Mouse (Mus musculus) left cerebral cortex, postnatal 4 days (tissue): ENCODE results near the gene Kctd2. TPM values are rescaled to one million over a fixed set of nuclear protein-coding genes. Genes with fewer than 3 reads are reported as not detected.
"Not testable (repeated sequence)": the region's sequence is repeated elsewhere in the genome, so short reads cannot be mapped to it uniquely, and the experiment has no call there.

Source experiments
- DNase-seq: peaks from one replicate; pipeline ENCODE4 v3.0.0-alpha.2; 2022
- intact Hi-C: fragments of 180-260 bp; cut with DNase I; formaldehyde crosslinking; loops from one replicate; pipeline ENCODE4 v1.15.1; 2025
- microRNA-seq: library from miRNA; unstranded; fragments of <30 nt; microRNA quantifications from one replicate; pipeline ENCODE4 v1.2.0, GENCODE M21; 2022
- total RNA-seq, 2 experiments: library from RNA; stranded (reverse); gene quantifications; 2 replicates each; pipeline ENCODE4 v1.2.3; 2021

Kctd2 gene
- total RNA-seq, 2 experiments from 2014 or later = 47.7 to 52.9 TPM

DNA sequence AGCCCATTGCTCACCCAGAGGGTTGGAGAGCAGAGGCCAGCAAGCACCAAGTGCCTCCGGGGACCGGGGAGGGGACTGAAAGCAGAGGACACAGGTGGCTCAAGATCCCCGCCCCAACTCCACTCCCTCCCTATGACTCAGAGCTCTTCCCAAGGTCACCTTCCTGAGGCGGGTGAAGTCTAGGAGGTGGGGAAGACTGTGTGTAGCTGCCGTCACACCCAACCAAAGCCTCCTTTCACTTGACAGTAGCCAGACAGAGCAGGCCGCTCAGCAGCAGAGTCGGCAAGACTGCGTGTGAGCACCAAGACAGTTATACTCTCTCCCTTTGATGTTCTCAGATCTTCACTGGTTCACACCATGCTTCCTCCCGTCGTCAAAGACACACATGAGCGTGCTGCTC lies 43.5 kb downstream of the Kctd2 start:
- intact Hi-C loops = no loop called here
- no peak for DNase-seq

GRCm38 (mm10) chr11:115464851-115465250 lies 44.9 kb downstream of the Kctd2 start:
- DNase-seq = no peak
- intact Hi-C loops = no loop called here

- DNase-seq = no peak
- intact Hi-C loops = loop anchor here (2.0 kb wide), 1 partner anchor 14 kb away; no protein-coding TSS in a partner anchor
Observed at GRCm38 (mm10) chr11:115467217-115467618, 47.3 kb downstream of the Kctd2 start.

DNA sequence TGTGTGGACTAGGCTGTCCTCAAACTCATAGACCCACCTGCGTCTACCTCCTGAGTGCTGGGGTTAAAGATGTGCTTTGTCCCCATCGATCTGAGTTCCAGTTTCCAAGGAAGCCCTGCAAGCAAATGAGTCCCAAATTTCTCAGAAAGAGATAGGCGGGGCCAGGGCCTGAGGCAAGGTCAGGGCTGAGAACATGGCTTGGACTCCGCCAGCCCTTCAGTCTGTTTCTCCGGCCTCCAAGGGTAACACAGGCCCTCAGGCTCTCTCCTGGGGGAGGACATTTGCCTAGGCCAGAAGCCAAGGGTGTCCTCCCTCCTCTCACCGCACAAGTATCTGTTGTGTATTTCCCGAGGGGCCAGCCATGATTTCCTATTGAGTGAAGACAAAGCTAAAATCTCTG lies 52.3 kb downstream of the Kctd2 start:
- intact Hi-C loops = loop anchor here (5.0 kb wide), 2 partner anchors 45 to 115 kb away; no protein-coding TSS in a partner anchor
- DNase-seq = no peak

GRCm38 (mm10) chr11:115473626-115474275 lies 53.8 kb downstream of the Kctd2 start:
- intact Hi-C loops = loop anchor here (5.0 kb wide), 2 partner anchors 46 to 116 kb away; no protein-coding TSS in a partner anchor
- DNase-seq = peak; percentile 93

GRCm38 (mm10) chr11:115475025-115475757 lies 55.3 kb downstream of the Kctd2 start, which contains the start of gene Armc7:
Armc7 (plus strand) TSS chr11:115475667.
- intact Hi-C loops = no loop called here
- peak; percentile 94 for DNase-seq

DNA sequence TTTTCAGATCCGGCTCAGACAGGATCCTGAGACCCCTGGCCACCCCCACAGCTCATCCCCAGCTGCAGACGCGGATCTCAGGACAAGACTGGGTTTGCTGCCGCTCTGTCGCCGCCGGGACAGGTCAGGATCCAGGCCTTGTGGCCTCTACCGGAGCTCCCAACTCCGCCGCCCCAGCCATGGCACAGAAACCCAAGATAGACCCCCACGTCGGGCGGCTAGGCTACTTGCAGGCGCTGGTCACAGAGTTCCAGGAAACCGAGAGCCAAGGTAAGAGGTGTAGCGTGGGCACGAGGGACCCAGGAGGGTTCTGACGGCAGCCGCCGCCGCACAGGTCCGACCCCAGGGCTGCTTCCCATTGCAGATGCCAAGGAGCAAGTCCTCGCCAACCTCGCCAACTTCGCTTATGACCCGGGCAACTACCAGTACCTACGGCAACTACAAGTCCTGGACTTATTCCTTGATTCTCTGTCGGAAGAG lies 55.9 kb downstream of the Kctd2 start:
- intact Hi-C loops = no loop called here
- no peak for DNase-seq

DNA sequence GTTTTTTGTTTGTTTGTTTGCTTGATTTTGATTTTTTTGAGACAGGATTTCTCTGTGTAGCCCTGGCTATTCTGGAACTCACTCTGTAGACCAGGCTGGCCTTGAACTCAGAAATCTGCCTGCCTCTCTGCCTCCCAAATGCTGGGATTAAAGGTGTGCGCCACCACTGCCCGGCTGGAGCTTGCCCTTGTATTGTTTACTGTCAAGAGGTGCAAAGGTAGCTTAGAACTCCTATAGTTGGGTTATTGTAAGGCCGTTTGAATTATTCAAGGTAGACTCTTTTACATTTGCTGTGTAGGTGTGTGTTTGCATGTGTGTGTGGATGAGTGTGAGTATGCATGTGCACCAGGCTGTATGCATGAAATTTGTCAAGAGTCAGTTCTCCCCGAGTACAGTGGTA lies 56.7 kb downstream of the Kctd2 start:
- intact Hi-C loops, DNase-seq: not testable (repeated sequence)

- DNase-seq, intact Hi-C loops: not testable (repeated sequence)
Observed at GRCm38 (mm10) chr11:115477388-115477787, 57.5 kb downstream of the Kctd2 start.

- DNase-seq = no peak
- intact Hi-C loops = no loop called here
Observed at GRCm38 (mm10) chr11:115478296-115478938, 58.5 kb downstream of the Kctd2 start.

Small RNA genes lying within 50 kb of the gene (microRNA-seq; reads per million reads assigned to microRNA genes)
- 0.90 reads per million for gene Mir3968

Other genes with a start within 250 kb of the Kctd2 start
- gene Tmem104, start 232.6 kb upstream of the Kctd2 start, total RNA-seq = 10 to 100 TPM; 18.1 to 18.2 TPM
- 10 to 100 TPM; 12.5 to 15.6 TPM for gene Nat9, start 232.3 kb upstream of the Kctd2 start, total RNA-seq
- gene Grin2c, start 152.9 kb upstream of the Kctd2 start, total RNA-seq = 1 to 10 TPM; 1.4 to 2.0 TPM
- gene Fdxr, start 143.1 kb upstream of the Kctd2 start, total RNA-seq = 10 to 100 TPM; 24.4 to 25.8 TPM
- 1 to 10 TPM; 2.9 to 4.1 TPM for gene Fads6, start 122.5 kb upstream of the Kctd2 start, total RNA-seq
- not detected for gene Otop2, start 113.0 kb upstream of the Kctd2 start, total RNA-seq
- gene Ush1g, start 98.1 kb upstream of the Kctd2 start, total RNA-seq = under 1 TPM in 1 of 2 experiments, not detected in 1; 0.24 TPM
- gene Otop3, start 85.4 kb upstream of the Kctd2 start, total RNA-seq = under 1 TPM in 1 of 2 experiments, not detected in 1; 0.42 TPM
- gene Hid1, start 52.4 kb upstream of the Kctd2 start, total RNA-seq = 10 to 100 TPM; 72.7 to 80.6 TPM
- gene Cdr2l, start 38.2 kb upstream of the Kctd2 start, total RNA-seq = 10 to 100 TPM; 31.4 to 33.1 TPM
- 100 to 1,000 TPM in 1 of 2 experiments, 10 to 100 TPM in 1; 97.9 to 109 TPM for gene Mrpl58, start 16.4 kb upstream of the Kctd2 start, total RNA-seq
- 100 to 1,000 TPM; 290 to 310 TPM for gene Atp5h, start 166 bp upstream of the Kctd2 start, total RNA-seq
- gene Trim80, start 20.4 kb downstream of the Kctd2 start, total RNA-seq = under 1 TPM in 1 of 2 experiments, not detected in 1; 0.20 TPM
- not detected for gene Slc16a5, start 42.3 kb downstream of the Kctd2 start, total RNA-seq
- 10 to 100 TPM in 1 of 2 experiments, 1 to 10 TPM in 1; 9.9 to 10.2 TPM for gene Armc7, start 55.5 kb downstream of the Kctd2 start, total RNA-seq
- gene Nt5c, start 71.7 kb downstream of the Kctd2 start, total RNA-seq = 10 to 100 TPM; 57.4 to 70.8 TPM
- 100 to 1,000 TPM; 803 to 865 TPM for gene Jpt1, start 94.3 kb downstream of the Kctd2 start, total RNA-seq
- gene Sumo2, start 116.1 kb downstream of the Kctd2 start, total RNA-seq = 100 to 1,000 TPM; 439 to 466 TPM
- 10 to 100 TPM; 66.6 to 73.4 TPM for gene Nup85, start 144.3 kb downstream of the Kctd2 start, total RNA-seq
- gene Mrps7, start 183.8 kb downstream of the Kctd2 start, total RNA-seq = 10 to 100 TPM; 43.0 to 44.1 TPM
- 10 to 100 TPM; 83.9 to 85.2 TPM for gene Gga3, start 183.9 kb downstream of the Kctd2 start, total RNA-seq
- 10 to 100 TPM; 13.3 to 14.1 TPM for gene Mif4gd, start 192.8 kb downstream of the Kctd2 start, total RNA-seq
- gene Slc25a19, start 208.2 kb downstream of the Kctd2 start, total RNA-seq = 10 to 100 TPM; 55.3 to 56.6 TPM